Mouse (Mus musculus): Measurements from ENCODE around the gene Mfsd6. TPM values are rescaled to one million over a fixed set of nuclear protein-coding genes. Genes with fewer than 3 reads are reported as not detected.
"Not testable (repeated sequence)": the region's sequence is repeated elsewhere in the genome, so short reads cannot be mapped to it uniquely, and the experiment has no call there.

Gene Mfsd6
- total and polyA plus RNA-seq, 3 experiments, result 10.3 to 20.1 (median 18.9) TPM

DNA sequence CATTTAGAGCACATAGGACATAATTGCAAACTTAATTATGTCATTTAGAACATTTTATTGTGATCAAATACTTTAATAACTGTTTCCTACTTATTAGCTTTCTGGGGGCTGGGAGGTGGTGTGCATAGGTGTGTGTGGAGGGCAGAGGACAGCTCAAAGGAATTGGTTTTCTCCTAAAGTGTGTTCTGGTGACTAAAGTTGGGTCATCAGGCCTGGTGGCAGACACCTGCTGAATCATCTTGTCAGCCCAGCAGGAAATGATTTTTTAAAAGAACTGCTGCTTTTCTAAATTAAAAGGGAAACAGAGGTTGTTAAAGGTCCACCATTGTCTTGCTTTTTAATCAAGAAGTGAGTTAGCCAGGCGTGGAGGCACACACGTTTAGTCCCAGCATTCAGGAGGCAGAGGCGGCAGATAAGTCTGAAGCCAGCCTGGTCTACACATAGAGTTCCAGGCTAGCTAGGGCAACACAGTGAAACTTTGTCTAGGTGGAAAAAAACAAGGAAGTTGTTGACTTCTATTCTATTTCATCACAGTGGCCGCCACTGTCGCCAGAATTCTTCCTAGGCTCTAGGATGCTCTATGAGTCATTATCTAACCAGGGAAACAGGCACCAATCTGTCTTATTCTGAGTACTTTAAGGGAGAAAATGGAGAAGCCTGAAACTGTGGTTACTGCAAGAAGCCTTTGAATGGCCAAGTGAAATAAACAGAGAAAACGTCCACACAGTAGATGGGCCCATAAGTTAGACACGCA, 24.3 kb downstream of the Mfsd6 start:
- TF ChIP-seq POLR2A (IDR thresholded peaks at IDR 0.05; ENCODE audit: insufficient read depth, low read depth, low read length) (no peak), CTCF (IDR thresholded peaks at IDR 0.05) (no peak), EP300 (IDR thresholded peaks at IDR 0.05; ENCODE audit: insufficient read depth, low read depth, low read length) (no peak)
- Histone ChIP-seq H3K27ac (no peak overlapping the region), H3K36me3 (ENCODE audit: control insufficient read depth, insufficient read depth, low read length) (peaks cover 4% of the 10 kb centered on the region), H3K4me3 (no peak overlapping the region), H3K27me3 (ENCODE audit: control insufficient read depth, insufficient read depth, low read length) (no peaks in the 10 kb centered on the region), H3K9ac (ENCODE audit: low read depth, low read length) (no peak overlapping the region), H3K79me2 (replicated peaks; ENCODE audit: control insufficient read depth, insufficient read depth, low read length) (no peaks in the 10 kb centered on the region; the same call in 1 of the 2 replicates), H3K4me1 (ENCODE audit: control insufficient read depth, insufficient read depth, low read length) (no peaks in the 10 kb centered on the region; the same call in 1 of the 2 replicates)
- WGBS, result 77% methylated on average over 7 of the region's 7 CpGs
- DNase-seq, result no peak
- intact Hi-C loops (cut with DNase I), result no loop called here

DNA sequence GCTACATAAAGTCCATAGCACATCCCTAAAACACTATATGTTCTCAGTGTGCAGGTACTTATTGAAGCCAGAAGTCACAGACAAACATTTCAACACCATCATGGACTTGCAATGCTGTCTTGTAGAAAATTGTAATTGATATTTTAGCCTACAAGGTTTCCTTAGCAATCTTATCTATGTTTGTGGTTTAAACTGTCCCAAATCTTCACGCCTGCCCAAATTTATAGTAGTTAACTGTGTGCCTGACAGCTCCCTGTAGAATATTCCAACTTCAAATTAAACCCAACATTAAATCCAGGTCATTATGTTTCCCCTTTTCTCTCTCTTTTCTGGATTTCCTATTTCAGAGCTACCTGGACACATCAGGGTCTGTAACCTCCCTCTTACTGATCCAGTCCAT, 25.3 kb downstream of the Mfsd6 start:
- Histone ChIP-seq H3K27me3 (ENCODE audit: control insufficient read depth, insufficient read depth, low read length) (no peaks in the 10 kb centered on the region), H3K4me1 (ENCODE audit: control insufficient read depth, insufficient read depth, low read length) (no peaks in the 10 kb centered on the region; the same call in 1 of the 2 replicates), H3K79me2 (replicated peaks; ENCODE audit: control insufficient read depth, insufficient read depth, low read length) (no peaks in the 10 kb centered on the region; the same call in 1 of the 2 replicates), H3K4me3 (no peak overlapping the region), H3K27ac (no peak overlapping the region), H3K9ac (ENCODE audit: low read depth, low read length) (no peak overlapping the region), H3K36me3 (ENCODE audit: control insufficient read depth, insufficient read depth, low read length) (peaks cover 3% of the 10 kb centered on the region; the same call in 1 of the 2 replicates)
- intact Hi-C loops (cut with DNase I), result no loop called here
- DNase-seq, result no peak
- TF ChIP-seq CTCF (IDR thresholded peaks at IDR 0.05), result no peak
- no peak for TF ChIP-seq POLR2A (IDR thresholded peaks at IDR 0.05; ENCODE audit: insufficient read depth, low read depth, low read length)
- TF ChIP-seq EP300 (IDR thresholded peaks at IDR 0.05; ENCODE audit: insufficient read depth, low read depth, low read length), result no peak
- 81% methylated on average over 1 of the region's 1 CpGs for WGBS

DNA sequence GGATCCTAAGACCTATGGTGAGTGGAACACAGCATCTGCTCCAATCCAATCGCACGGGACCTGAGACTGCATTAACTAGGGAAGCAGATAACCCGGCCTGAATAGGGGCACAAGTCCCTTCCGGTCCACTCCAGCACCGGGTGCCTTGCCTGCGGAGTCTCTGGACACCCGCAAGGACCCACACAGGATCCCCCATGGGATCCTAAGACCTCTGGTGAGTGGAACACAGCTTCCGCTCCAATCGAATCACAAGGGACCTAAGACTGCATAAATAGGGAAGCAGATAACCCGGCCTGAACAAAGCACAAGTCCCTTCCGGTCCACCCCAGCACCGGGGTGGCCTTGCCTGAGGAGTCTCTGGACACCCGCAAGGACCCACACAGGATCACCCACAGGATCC, 32.8 kb downstream of the Mfsd6 start:
- H3K79me2 ChIP-seq (replicated peaks; ENCODE audit: control insufficient read depth, insufficient read depth, low read length); H3K36me3 ChIP-seq (ENCODE audit: control insufficient read depth, insufficient read depth, low read length); H3K9ac ChIP-seq (ENCODE audit: low read depth, low read length); H3K27me3 ChIP-seq (ENCODE audit: control insufficient read depth, insufficient read depth, low read length); H3K4me3 ChIP-seq; H3K4me1 ChIP-seq (ENCODE audit: control insufficient read depth, insufficient read depth, low read length); H3K27ac ChIP-seq; DNase-seq; intact Hi-C loops (cut with DNase I): not testable (repeated sequence)
- 78% methylated on average over 13 of the region's 13 CpGs for WGBS

DNA sequence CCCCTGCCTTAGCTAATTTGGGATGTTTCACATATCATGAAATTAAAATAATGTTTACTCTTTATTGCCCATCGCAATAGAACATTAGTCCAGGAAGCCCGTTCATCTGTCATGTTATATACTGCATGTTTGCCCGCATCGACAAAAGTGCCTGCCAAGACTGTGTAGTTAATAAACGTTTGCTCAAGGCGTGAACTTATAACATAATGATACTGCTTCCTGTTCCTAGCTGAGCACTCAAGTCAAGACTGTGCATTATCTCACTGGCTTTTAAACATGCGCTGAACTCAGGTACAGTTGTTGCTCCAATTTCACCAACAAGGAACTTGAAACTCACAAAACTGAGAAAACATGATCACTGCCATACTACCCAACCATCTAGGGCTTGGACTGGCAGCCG, 39.6 kb downstream of the Mfsd6 start:
- no peak overlapping the region for H3K4me3 ChIP-seq
- intact Hi-C loops (cut with DNase I), result no loop called here
- H3K36me3 ChIP-seq (ENCODE audit: control insufficient read depth, insufficient read depth, low read length), result no peaks in the 10 kb centered on the region; the same call in 1 of the 2 replicates

DNA sequence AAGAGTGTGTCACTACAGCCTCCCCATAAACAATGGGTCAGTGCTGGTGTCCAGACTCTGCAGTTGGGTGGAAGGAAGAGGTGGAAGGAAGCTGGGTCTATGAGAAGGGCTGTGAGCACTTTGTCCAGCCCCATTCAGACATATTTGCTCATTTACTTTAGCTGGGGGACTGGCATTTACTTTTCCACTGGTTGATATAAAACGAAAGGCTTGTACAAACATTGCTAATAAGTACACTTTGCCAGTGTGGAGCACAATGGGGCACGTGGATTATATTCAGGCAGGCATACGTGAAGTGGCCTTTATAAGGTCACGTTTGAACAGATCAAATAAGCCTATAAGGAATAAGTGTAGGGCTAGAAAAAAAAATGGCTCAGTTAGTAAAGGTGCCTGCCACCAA, 43.7 kb downstream of the Mfsd6 start:
- no peak overlapping the region for H3K4me3 ChIP-seq
- H3K9ac ChIP-seq (ENCODE audit: low read depth, low read length), result no peak overlapping the region
- no peaks in the 10 kb centered on the region for H3K27me3 ChIP-seq (ENCODE audit: control insufficient read depth, insufficient read depth, low read length)
- peaks cover 7% of the 10 kb centered on the region for H3K4me1 ChIP-seq (ENCODE audit: control insufficient read depth, insufficient read depth, low read length)
- TF ChIP-seq EP300 (IDR thresholded peaks at IDR 0.05; ENCODE audit: insufficient read depth, low read depth, low read length), result no peak
- no peak for TF ChIP-seq CTCF (IDR thresholded peaks at IDR 0.05)
- no peak for TF ChIP-seq POLR2A (IDR thresholded peaks at IDR 0.05; ENCODE audit: insufficient read depth, low read depth, low read length)
- no peak overlapping the region for H3K27ac ChIP-seq
- H3K79me2 ChIP-seq (replicated peaks; ENCODE audit: control insufficient read depth, insufficient read depth, low read length), result no peaks in the 10 kb centered on the region; the same call in 1 of the 2 replicates
- intact Hi-C loops (cut with DNase I), result no loop called here
- 46% methylated on average over 4 of the region's 4 CpGs for WGBS
- peaks cover 2% of the 10 kb centered on the region; the same call in 1 of the 2 replicates for H3K36me3 ChIP-seq (ENCODE audit: control insufficient read depth, insufficient read depth, low read length)
- DNase-seq, result no peak

More for the DNA sequence above, 39.6 kb downstream of the Mfsd6 start:
- H3K27ac ChIP-seq, result no peak overlapping the region
- TF ChIP-seq EP300 (IDR thresholded peaks at IDR 0.05; ENCODE audit: insufficient read depth, low read depth, low read length), result no peak
- no peak for TF ChIP-seq POLR2A (IDR thresholded peaks at IDR 0.05; ENCODE audit: insufficient read depth, low read depth, low read length)
- TF ChIP-seq CTCF (IDR thresholded peaks at IDR 0.05), result no peak
- no peaks in the 10 kb centered on the region for H3K79me2 ChIP-seq (replicated peaks; ENCODE audit: control insufficient read depth, insufficient read depth, low read length)
- 82% methylated on average over 8 of the region's 8 CpGs for WGBS
- H3K9ac ChIP-seq (ENCODE audit: low read depth, low read length), result no peak overlapping the region
- no peak for DNase-seq
- H3K4me1 ChIP-seq (ENCODE audit: control insufficient read depth, insufficient read depth, low read length), result peaks cover 3% of the 10 kb centered on the region
- no peaks in the 10 kb centered on the region for H3K27me3 ChIP-seq (ENCODE audit: control insufficient read depth, insufficient read depth, low read length)

DNA sequence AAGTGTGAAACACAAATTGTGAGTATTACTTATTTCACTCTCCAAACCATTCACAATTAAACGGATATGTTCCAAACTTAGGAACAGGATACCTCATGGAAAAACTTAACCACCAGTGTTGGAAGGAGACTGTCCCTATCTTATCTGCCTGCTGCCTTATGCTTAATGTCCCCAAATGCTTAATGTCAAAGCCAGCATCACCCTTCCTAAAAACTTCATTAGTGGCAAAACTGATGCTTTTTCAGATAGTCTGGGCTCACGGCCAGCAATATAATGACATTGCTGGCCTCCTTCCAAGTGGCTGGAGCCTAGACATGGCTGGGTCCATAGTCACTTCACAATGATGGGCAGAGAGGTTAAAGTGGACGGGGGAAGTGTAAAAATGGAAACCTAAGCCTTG, 50.6 kb downstream of the Mfsd6 start:
- Histone ChIP-seq H3K36me3 (ENCODE audit: control insufficient read depth, insufficient read depth, low read length) (peaks cover 7% of the 10 kb centered on the region), H3K4me1 (ENCODE audit: control insufficient read depth, insufficient read depth, low read length) (peaks cover 17% of the 10 kb centered on the region), H3K9ac (ENCODE audit: low read depth, low read length) (no peak overlapping the region), H3K27ac (peak overlapping the region; percentile 75), H3K27me3 (ENCODE audit: control insufficient read depth, insufficient read depth, low read length) (no peaks in the 10 kb centered on the region), H3K4me3 (no peak overlapping the region; the same call in 1 of the 2 replicates), H3K79me2 (replicated peaks; ENCODE audit: control insufficient read depth, insufficient read depth, low read length) (no peaks in the 10 kb centered on the region; the same call in 1 of the 2 replicates)
- TF ChIP-seq POLR2A (IDR thresholded peaks at IDR 0.05; ENCODE audit: insufficient read depth, low read depth, low read length) (no peak), EP300 (IDR thresholded peaks at IDR 0.05; ENCODE audit: insufficient read depth, low read depth, low read length) (no peak), CTCF (IDR thresholded peaks at IDR 0.05) (no peak)
- DNase-seq, result peak; percentile 66 to 70
- intact Hi-C loops (cut with DNase I), result loop anchor here (2.0 kb wide), 1 partner anchor 50 kb away; the partner anchor contains the start of gene Mfsd6
- WGBS, result 10% methylated on average over 3 of the region's 3 CpGs
